Mouse (Mus musculus) c-Kit-positive CD71-positive TER-119-negative erythroid progenitor cells, embryonic 14.5 days (primary cell): ENCODE results near the gene Mfsd1.
A peak's percentile ranks its signal among the peaks of the same experiment; 100 is the strongest.

Source experiments
- DNase-seq: peaks from one replicate; pipeline ENCODE4 v3.0.0-alpha.2; 2013; ENCODE audit warnings: low read depth

Gene Mfsd1

GRCm38 (mm10) chr3:67582273-67583124 lies at the start of gene Mfsd1:
Gene Mfsd1 (plus strand): TSS chr3:67582741.
- peak; percentile 73 for DNase-seq

GRCm38 (mm10) chr3:67543630-67544029 lies 38.9 kb upstream of the Mfsd1 start:
- DNase-seq: no peak

GRCm38 (mm10) chr3:67551193-67551592 lies 31.3 kb upstream of the Mfsd1 start:
- no peak for DNase-seq

- no peak for DNase-seq
Observed at GRCm38 (mm10) chr3:67553281-67553680, 29.3 kb upstream of the Mfsd1 start.

- DNase-seq: no peak
Observed at GRCm38 (mm10) chr3:67553927-67554448, 28.6 kb upstream of the Mfsd1 start.

- DNase-seq: no peak
Observed at GRCm38 (mm10) chr3:67555211-67555610, 27.3 kb upstream of the Mfsd1 start.

- no peak for DNase-seq
Observed at GRCm38 (mm10) chr3:67557200-67557651, 25.3 kb upstream of the Mfsd1 start.

- no peak for DNase-seq
Observed at GRCm38 (mm10) chr3:67557718-67558354, 24.7 kb upstream of the Mfsd1 start.

- DNase-seq: no peak
Observed at GRCm38 (mm10) chr3:67564731-67565357, 17.7 kb upstream of the Mfsd1 start.

GRCm38 (mm10) chr3:67565540-67566227 lies 16.9 kb upstream of the Mfsd1 start:
- DNase-seq: no peak

- DNase-seq: no peak
Observed at GRCm38 (mm10) chr3:67568015-67568618, 14.4 kb upstream of the Mfsd1 start.

- DNase-seq: no peak
Observed at GRCm38 (mm10) chr3:67572918-67573317, 9.6 kb upstream of the Mfsd1 start.

- DNase-seq: no peak
Observed at GRCm38 (mm10) chr3:67573523-67573922, 9.0 kb upstream of the Mfsd1 start.

GRCm38 (mm10) chr3:67576248-67576647 lies 6.3 kb upstream of the Mfsd1 start:
- DNase-seq: no peak

- no peak for DNase-seq
Observed at GRCm38 (mm10) chr3:67576724-67577123, 5.8 kb upstream of the Mfsd1 start.

- no peak for DNase-seq
Observed at GRCm38 (mm10) chr3:67583125-67583845, 744 bp downstream of the Mfsd1 start.

GRCm38 (mm10) chr3:67583846-67584186 lies 1.3 kb downstream of the Mfsd1 start:
- DNase-seq: no peak

GRCm38 (mm10) chr3:67586511-67586910 lies 4.0 kb downstream of the Mfsd1 start:
- DNase-seq: no peak

- DNase-seq: no peak
Observed at GRCm38 (mm10) chr3:67587430-67587829, 4.9 kb downstream of the Mfsd1 start.

- no peak for DNase-seq
Observed at GRCm38 (mm10) chr3:67601616-67602138, 19.1 kb downstream of the Mfsd1 start.

- no peak for DNase-seq
Observed at GRCm38 (mm10) chr3:67618222-67618621, 35.7 kb downstream of the Mfsd1 start.
